In genomic region chr11:120343519-120344309, GRCm38 (mm10) we compare ENCODE assay signal across 7 mouse cellular contexts. TPM values are rescaled to one million over a fixed set of nuclear protein-coding genes. Genes with fewer than 3 reads are reported as not detected.
DNase-seq lines count a peak whose midpoint lies in the region; ATAC-seq and TF ChIP-seq lines count a peak whose summit lies in the region.

No protein-coding gene starts in this region.

- peak overlapping the region; percentile 54; the same call in 1 of the 2 replicates for H3K27ac ChIP-seq in embryonic facial prominence, embryonic 12.5 days
- H3K27ac ChIP-seq in hindbrain, embryonic 16.5 days (ENCODE audit: low read depth, low read length): peak overlapping the region; percentile 56

- 71% methylated on average over 5 of the region's 5 CpGs for WGBS in embryonic facial prominence, embryonic 12.5 days
- WGBS in hindbrain, embryonic 16.5 days: 73% methylated on average over 5 of the region's 5 CpGs

- no peak overlapping the region for H3K9ac ChIP-seq in embryonic facial prominence, embryonic 12.5 days
- H3K9ac ChIP-seq in hindbrain, embryonic 16.5 days (ENCODE audit: low read depth, low read length): no peak overlapping the region

- peak; percentile 42 for TF ChIP-seq POLR2A in myocyte (IDR thresholded peaks at IDR 0.05; ENCODE audit: insufficient read length, low read depth)

- no peak overlapping the region for H3K4me2 ChIP-seq in embryonic facial prominence, embryonic 12.5 days (replicated peaks)
- H3K4me2 ChIP-seq in hindbrain, embryonic 16.5 days (ENCODE audit: low read length): peak overlapping the region; percentile 97
- no peak overlapping the region for H3K4me2 ChIP-seq in myocyte (ENCODE audit: low read depth)

- H3K79me2 ChIP-seq in myocyte (ENCODE audit: control insufficient read depth, insufficient read depth): peaks cover 23% of the 10 kb centered on the region

- no peak overlapping the region for H3K4me3 ChIP-seq in embryonic facial prominence, embryonic 12.5 days
- H3K4me3 ChIP-seq in hindbrain, embryonic 16.5 days (ENCODE audit: low read length): no peak overlapping the region
- H3K4me3 ChIP-seq in myocyte: no peak overlapping the region

- no peaks in the 10 kb centered on the region for H3K27me3 ChIP-seq in embryonic facial prominence, embryonic 12.5 days
- H3K27me3 ChIP-seq in hindbrain, embryonic 16.5 days (replicated peaks; ENCODE audit: control insufficient read depth, insufficient read depth, low read length): no peaks in the 10 kb centered on the region
- H3K27me3 ChIP-seq in myocyte (ENCODE audit: control insufficient read depth, insufficient read depth, insufficient read length): no peaks in the 10 kb centered on the region

- H3K4me1 ChIP-seq in embryonic facial prominence, embryonic 12.5 days: peaks cover 6% of the 10 kb centered on the region
- peaks cover 15% of the 10 kb centered on the region for H3K4me1 ChIP-seq in hindbrain, embryonic 16.5 days (ENCODE audit: control insufficient read depth, insufficient read depth, low read depth, low read length)

- DNase-seq in lung, postnatal 4 days: peak; percentile 23 to 25
- DNase-seq in lung, postnatal 25 days (ENCODE audit: low spot score): no peak
- no peak for DNase-seq in spleen, postnatal 14 days (ENCODE audit: low spot score in 2 of 2)
- DNase-seq in kidney, adult 8-10 months: no peak

- peaks cover 16% of the 10 kb centered on the region for H3K36me3 ChIP-seq in embryonic facial prominence, embryonic 12.5 days
- peaks cover 5% of the 10 kb centered on the region; the same call in 1 of the 2 replicates for H3K36me3 ChIP-seq in hindbrain, embryonic 16.5 days (ENCODE audit: control insufficient read depth, insufficient read depth, low read length)
- H3K36me3 ChIP-seq in myocyte (ENCODE audit: control insufficient read depth, insufficient read depth): peaks cover 16% of the 10 kb centered on the region

- no peak for ATAC-seq in embryonic facial prominence, embryonic 12.5 days (ENCODE audit: insufficient number of reproducible peaks, insufficient read depth, low FRiP score, low TSS enrichment)
- ATAC-seq in hindbrain, embryonic 16.5 days: no peak

- no peak overlapping the region for H3ac ChIP-seq in myocyte (ENCODE audit: control insufficient read depth, insufficient read length)

- no peaks in the 10 kb centered on the region for H3K9me3 ChIP-seq in embryonic facial prominence, embryonic 12.5 days
- H3K9me3 ChIP-seq in hindbrain, embryonic 16.5 days (ENCODE audit: control insufficient read depth, low read length): no peaks in the 10 kb centered on the region

TF ChIP-seq in myocyte, 11 proteins besides CTCF, POLR2A, EP300 and RAD21:
- no peak for TF ChIP-seq TCF3 (IDR thresholded peaks at IDR 0.05; ENCODE audit: insufficient read length, low read depth)
- TF ChIP-seq USF1 (IDR thresholded peaks at IDR 0.05; ENCODE audit: low read depth): no peak
- TF ChIP-seq REST (IDR thresholded peaks at IDR 0.05; ENCODE audit: insufficient read depth, insufficient read length): no peak
- TF ChIP-seq POLR2AphosphoS2 (IDR thresholded peaks at IDR 0.05; ENCODE audit: insufficient read length, low read depth): peak; percentile 53

RNA-seq across cellular contexts. Expression of gene Actg1, which starts 4.6 kb away (rescaled TPM):
- polyA plus RNA-seq in embryonic facial prominence, embryonic 12.5 days (2016; fragmentation: Nextera tagmentation; extraction: Ambion mirVana): 3,148 and 3,183 TPM in 2 replicates
- 4,199 and 4,222 TPM in 2 replicates for polyA plus RNA-seq in hindbrain, embryonic 16.5 days (2015; fragmentation: Nextera tagmentation; extraction: Ambion mirVana)
- polyA plus RNA-seq in myocyte (2012; fragmentation: generic; extraction: Trizol): 2,358 TPM

RNA-seq across cellular contexts. Expression of gene Fscn2, which starts 17.6 kb away (rescaled TPM):
- 0.61 and 0.78 TPM in 2 replicates for polyA plus RNA-seq in embryonic facial prominence, embryonic 12.5 days (2016; fragmentation: Nextera tagmentation; extraction: Ambion mirVana)
- polyA plus RNA-seq in hindbrain, embryonic 16.5 days (2015; fragmentation: Nextera tagmentation; extraction: Ambion mirVana): 0.66 and 1.6 TPM in 2 replicates
- 1.1 TPM for polyA plus RNA-seq in myocyte (2012; fragmentation: generic; extraction: Trizol)

RNA-seq across cellular contexts. Expression of gene Faap100, which starts 34.9 kb away (rescaled TPM):
- polyA plus RNA-seq in embryonic facial prominence, embryonic 12.5 days (2016; fragmentation: Nextera tagmentation; extraction: Ambion mirVana): 44.6 and 48.3 TPM in 2 replicates
- 103 and 109 TPM in 2 replicates for polyA plus RNA-seq in hindbrain, embryonic 16.5 days (2015; fragmentation: Nextera tagmentation; extraction: Ambion mirVana)
- 12.3 TPM for polyA plus RNA-seq in myocyte (2012; fragmentation: generic; extraction: Trizol)

Comparison
In these comparisons a context has a peak if more than half of its experiments do, and no peak if none do; other contexts are left out.
1. DNase-seq: peak in lung, postnatal 4 days (2 of 2); none in lung, postnatal 25 days (single experiment), spleen, postnatal 14 days (0 of 2) and kidney, adult 8-10 months (0 of 2).